Mouse (Mus musculus) kidney, adult 2 months (tissue): ENCODE measurements around the gene Megf8.

Experiments
- CTCF ChIP-seq: fragments of 200-500 bp; conservative IDR thresholded peaks from 2 replicates; pipeline ENCODE4 v1.5.1; 2011; ENCODE audit warnings: low read depth, mild to moderate bottlenecking, control low read depth, low read length, moderate library complexity, mixed read lengths; ENCODE audit not compliant: insufficient read depth, insufficient read length
- POLR2A ChIP-seq: fragments of 200-500 bp; IDR thresholded peaks from one replicate; pipeline ENCODE4 v1.6.1; 2011; ENCODE audit warnings: low read depth, low read length, control low read depth

DNA sequence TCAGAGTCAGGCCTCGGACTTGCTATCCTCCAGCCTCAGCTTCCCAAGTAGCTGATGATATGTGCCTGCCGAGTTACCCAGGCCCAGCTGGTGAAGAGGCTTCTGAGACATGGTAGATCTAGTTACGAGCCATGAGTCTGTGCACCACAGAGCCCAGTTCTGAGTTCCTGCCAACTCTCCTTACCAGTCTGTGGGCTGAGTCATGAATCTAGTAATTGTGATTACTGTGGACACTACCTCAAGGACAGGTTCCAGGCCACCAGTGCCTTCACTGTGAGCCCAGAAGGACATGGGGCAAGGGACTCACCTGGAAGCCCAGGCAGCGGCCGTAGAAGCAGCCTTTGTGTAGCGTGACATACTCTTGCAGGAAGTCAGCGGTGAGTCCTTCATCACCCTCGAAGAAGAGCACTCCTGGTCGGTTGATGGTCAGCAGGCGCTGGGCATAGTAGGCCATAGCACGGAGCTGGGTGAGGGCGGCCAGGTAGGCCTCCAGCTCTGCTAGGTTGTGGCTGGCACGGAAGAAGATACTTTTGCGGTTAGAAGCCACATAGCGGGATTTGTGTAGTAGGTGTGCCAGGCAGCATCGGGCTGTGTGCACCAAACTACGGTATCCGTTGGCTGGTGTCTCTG, 71.0 kb downstream of the Megf8 start:
- TF ChIP-seq POLR2A (no peak), CTCF (no peak)
